Mouse (Mus musculus): ENCODE measurements around the gene Tm7sf2. TPM values are rescaled to one million over a fixed set of nuclear protein-coding genes. Genes with fewer than 3 reads are reported as not detected.

Gene Tm7sf2
- polyA plus RNA-seq, 1 experiment from 2014 or later, result 41.3 TPM

GRCm38 (mm10) chr19:6084478-6085248, 16.5 kb upstream of the Tm7sf2 start, which contains the start of the genes Zfpl1 and Cdca5:
Gene Zfpl1 (minus strand): TSS chr19:6084956.
Gene Cdca5 (plus strand): TSS chr19:6084983.
- Histone ChIP-seq H3K27me3 (ENCODE audit: insufficient read depth, poor library complexity, severe bottlenecking) (no peaks in the 10 kb centered on the region), H3K4me3 (peak within 1 kb of the TSS; percentile 87), H3K27ac (peak within 1 kb of the TSS; percentile 91), H3K4me1 (replicated peaks) (peaks cover 24% of the 10 kb centered on the region), H3K9me3 (no peaks in the 10 kb centered on the region), H3K36me3 (peaks cover 68% of the 10 kb centered on the region)
- DNase-seq (ENCODE audit: low spot score), result peak; percentile 99
- under 1% methylated on average over 58 of the region's 58 CpGs for WGBS

- H3K36me3 ChIP-seq, result peaks cover 45% of the 10 kb centered on the region
- no peak within 1 kb of the TSS for H3K4me3 ChIP-seq
- DNase-seq (ENCODE audit: low spot score), result no peak
- peaks cover 32% of the 10 kb centered on the region for H3K4me1 ChIP-seq (replicated peaks)
- 91% methylated on average over 9 of the region's 9 CpGs for WGBS
- no peaks in the 10 kb centered on the region for H3K27me3 ChIP-seq (ENCODE audit: insufficient read depth, poor library complexity, severe bottlenecking)
- H3K27ac ChIP-seq, result no peak within 1 kb of the TSS
- H3K9me3 ChIP-seq, result no peaks in the 10 kb centered on the region
Measured at GRCm38 (mm10) chr19:6082156-6082555, 14.0 kb upstream of the Tm7sf2 start, which contains the start of gene Gm28374. Gene Gm28374 (minus strand): TSS chr19:6082256.

GRCm38 (mm10) chr19:6079983-6080480, 11.9 kb upstream of the Tm7sf2 start, which contains the start of gene Tmem262:
Gene Tmem262 (plus strand): TSS chr19:6080033.
- H3K9me3 ChIP-seq, result no peaks in the 10 kb centered on the region
- H3K27ac ChIP-seq, result no peak within 1 kb of the TSS
- WGBS, result 92% methylated on average over 12 of the region's 12 CpGs
- peaks cover 33% of the 10 kb centered on the region for H3K4me1 ChIP-seq (replicated peaks)
- no peak for DNase-seq (ENCODE audit: low spot score)
- no peaks in the 10 kb centered on the region for H3K27me3 ChIP-seq (ENCODE audit: insufficient read depth, poor library complexity, severe bottlenecking)
- H3K4me3 ChIP-seq, result 0 out of 2 replicates have a peak within 1 kb of the TSS, but pooled peaks have one; percentile 2
- H3K36me3 ChIP-seq, result peaks cover 39% of the 10 kb centered on the region

GRCm38 (mm10) chr19:6076564-6077393, 8.6 kb upstream of the Tm7sf2 start, which contains the start of gene Vps51:
Gene Vps51 (minus strand): TSS chr19:6077231.
- WGBS, result 1% methylated on average over 33 of the region's 33 CpGs

GRCm38 (mm10) chr19:6073889-6074288, 5.7 kb upstream of the Tm7sf2 start:
- WGBS, result 95% methylated on average over 5 of the region's 5 CpGs

More at GRCm38 (mm10) chr19:6076564-6077393, 8.6 kb upstream of the Tm7sf2 start, which contains the start of gene Vps51:
- no peaks in the 10 kb centered on the region for H3K27me3 ChIP-seq (ENCODE audit: insufficient read depth, poor library complexity, severe bottlenecking)
- H3K4me3 ChIP-seq, result peak within 1 kb of the TSS; percentile 77
- H3K36me3 ChIP-seq, result peaks cover 52% of the 10 kb centered on the region
- peaks cover 21% of the 10 kb centered on the region for H3K4me1 ChIP-seq (replicated peaks)
- H3K9me3 ChIP-seq, result no peaks in the 10 kb centered on the region
- peak; percentile 86 for DNase-seq (ENCODE audit: low spot score)
- H3K27ac ChIP-seq, result peak within 1 kb of the TSS; percentile 97

GRCm38 (mm10) chr19:6071261-6071660, 3.1 kb upstream of the Tm7sf2 start:
- Histone ChIP-seq H3K9me3 (no peaks in the 10 kb centered on the region), H3K4me3 (no peak overlapping the region), H3K27me3 (ENCODE audit: insufficient read depth, poor library complexity, severe bottlenecking) (no peaks in the 10 kb centered on the region), H3K36me3 (peaks cover 63% of the 10 kb centered on the region), H3K4me1 (replicated peaks) (peaks cover 30% of the 10 kb centered on the region), H3K27ac (no peak overlapping the region)
- WGBS, result 92% methylated on average over 19 of the region's 19 CpGs
- DNase-seq (ENCODE audit: low spot score), result no peak

More at GRCm38 (mm10) chr19:6073889-6074288, 5.7 kb upstream of the Tm7sf2 start:
- Histone ChIP-seq H3K27me3 (ENCODE audit: insufficient read depth, poor library complexity, severe bottlenecking) (no peaks in the 10 kb centered on the region), H3K27ac (no peak overlapping the region), H3K9me3 (no peaks in the 10 kb centered on the region), H3K36me3 (peaks cover 59% of the 10 kb centered on the region), H3K4me1 (replicated peaks) (peaks cover 21% of the 10 kb centered on the region), H3K4me3 (no peak overlapping the region)
- no peak for DNase-seq (ENCODE audit: low spot score)

GRCm38 (mm10) chr19:6070571-6071250, 2.5 kb upstream of the Tm7sf2 start:
- DNase-seq (ENCODE audit: low spot score), result no peak
- H3K4me3 ChIP-seq, result no peak overlapping the region
- no peaks in the 10 kb centered on the region for H3K27me3 ChIP-seq (ENCODE audit: insufficient read depth, poor library complexity, severe bottlenecking)
- 91% methylated on average over 31 of the region's 31 CpGs for WGBS
- no peaks in the 10 kb centered on the region for H3K9me3 ChIP-seq
- peaks cover 63% of the 10 kb centered on the region for H3K36me3 ChIP-seq
- H3K27ac ChIP-seq, result no peak overlapping the region
- H3K4me1 ChIP-seq (replicated peaks), result peaks cover 30% of the 10 kb centered on the region

- DNase-seq (ENCODE audit: low spot score), result no peak
- no peak overlapping the region for H3K4me3 ChIP-seq
- WGBS, result 90% methylated on average over 10 of the region's 10 CpGs
- H3K36me3 ChIP-seq, result peaks cover 56% of the 10 kb centered on the region
- H3K4me1 ChIP-seq (replicated peaks), result peaks cover 31% of the 10 kb centered on the region
- H3K27me3 ChIP-seq (ENCODE audit: insufficient read depth, poor library complexity, severe bottlenecking), result no peaks in the 10 kb centered on the region
- H3K27ac ChIP-seq, result no peak overlapping the region
- no peaks in the 10 kb centered on the region for H3K9me3 ChIP-seq
Measured at GRCm38 (mm10) chr19:6069851-6070250, 1.7 kb upstream of the Tm7sf2 start.

GRCm38 (mm10) chr19:6068951-6069350, 778 bp upstream of the Tm7sf2 start:
- Histone ChIP-seq H3K4me3 (no peak overlapping the region), H3K36me3 (peaks cover 49% of the 10 kb centered on the region)

GRCm38 (mm10) chr19:6067011-6067723, 1.0 kb downstream of the Tm7sf2 start:
- WGBS, result under 1% methylated on average over 30 of the region's 30 CpGs
- Histone ChIP-seq H3K36me3 (peaks cover 46% of the 10 kb centered on the region), H3K27me3 (ENCODE audit: insufficient read depth, poor library complexity, severe bottlenecking) (no peaks in the 10 kb centered on the region), H3K4me3 (peak overlapping the region; percentile 70), H3K4me1 (replicated peaks) (peaks cover 46% of the 10 kb centered on the region), H3K9me3 (no peaks in the 10 kb centered on the region), H3K27ac (peak overlapping the region; percentile 89)
- peak; percentile 90 for DNase-seq (ENCODE audit: low spot score)

More at GRCm38 (mm10) chr19:6068951-6069350, 778 bp upstream of the Tm7sf2 start:
- WGBS, result 89% methylated on average over 4 of the region's 4 CpGs
- H3K27me3 ChIP-seq (ENCODE audit: insufficient read depth, poor library complexity, severe bottlenecking), result no peaks in the 10 kb centered on the region
- peaks cover 31% of the 10 kb centered on the region for H3K4me1 ChIP-seq (replicated peaks)
- H3K27ac ChIP-seq, result no peak overlapping the region
- H3K9me3 ChIP-seq, result no peaks in the 10 kb centered on the region
- no peak for DNase-seq (ENCODE audit: low spot score)

- Histone ChIP-seq H3K4me1 (replicated peaks) (peaks cover 52% of the 10 kb centered on the region), H3K9me3 (no peaks in the 10 kb centered on the region), H3K27ac (peak overlapping the region; percentile 89), H3K36me3 (peaks cover 44% of the 10 kb centered on the region), H3K27me3 (ENCODE audit: insufficient read depth, poor library complexity, severe bottlenecking) (no peaks in the 10 kb centered on the region), H3K4me3 (peak overlapping the region; percentile 70)
- no peak for DNase-seq (ENCODE audit: low spot score)
- WGBS, result 43% methylated on average over 5 of the region's 5 CpGs
Measured at GRCm38 (mm10) chr19:6066571-6066970, 1.6 kb downstream of the Tm7sf2 start.

Data from hindbrain, embryonic 10.5 days (tissue).